Mouse (Mus musculus) embryonic facial prominence, embryonic 14.5 days (tissue): ENCODE measurements around the gene Rad51b. TPM values are rescaled to one million over a fixed set of nuclear protein-coding genes. Genes with fewer than 3 reads are reported as not detected.

Source experiments
- ATAC-seq: fragments of 200-750 bp; cut with Nextera tagmentation; 2 replicates; pipeline ENCODE4 v1.8.0; 2017; ENCODE audit warnings: low read depth, moderate number of reproducible peaks, moderate TSS enrichment
- DNase-seq: peaks from one replicate; pipeline ENCODE4 v3.0.0-alpha.2; 2015; ENCODE audit warnings: low spot score
- H3K27ac ChIP-seq: fragments of 300-500 bp; sonication (generic); replicated peaks from 2 replicates; pipeline ENCODE4 v1.5.1; 2014; ENCODE audit warnings: low read depth, mild to moderate bottlenecking, low read length, moderate library complexity
- H3K27me3 ChIP-seq: fragments of 300-500 bp; sonication (generic); replicated peaks from 2 replicates; pipeline ENCODE4 v1.6.1; 2014; ENCODE audit warnings: low read length; ENCODE audit not compliant: control insufficient read depth, insufficient read depth
- H3K36me3 ChIP-seq: fragments of 300-500 bp; sonication (generic); 2 replicates; pipeline ENCODE4 v1.6.1; 2014; ENCODE audit warnings: low read length, mixed read lengths; ENCODE audit not compliant: control insufficient read depth, insufficient read depth
- H3K4me1 ChIP-seq: fragments of 300-500 bp; sonication (generic); 2 replicates; pipeline ENCODE4 v1.6.1; 2014; ENCODE audit warnings: antibody characterized with exemption, low read length; ENCODE audit not compliant: control insufficient read depth, insufficient read depth
- H3K4me2 ChIP-seq: fragments of 300-500 bp; sonication (generic); 2 replicates; pipeline ENCODE4 v1.6.1; 2014; ENCODE audit warnings: low read depth, mild to moderate bottlenecking, low read length, moderate library complexity, mixed read lengths
- H3K4me3 ChIP-seq: fragments of 300-500 bp; sonication (generic); 2 replicates; pipeline ENCODE4 v1.5.1; 2014; ENCODE audit warnings: low read depth, mild to moderate bottlenecking, low read length
- H3K9ac ChIP-seq: fragments of 300-500 bp; sonication (generic); 2 replicates; pipeline ENCODE4 v1.6.1; 2014; ENCODE audit warnings: low read depth, mild to moderate bottlenecking, low read length, moderate library complexity, mixed read lengths
- H3K9me3 ChIP-seq: fragments of 300-500 bp; sonication (generic); 2 replicates; pipeline ENCODE4 v1.6.1; 2016; ENCODE audit warnings: low read length; ENCODE audit not compliant: control insufficient read depth
- WGBS: fragments of 180-500 bp; shearing (Covaris S2); extraction: QIAGEN DNeasy Blood & Tissue Kit; methylation state at CpG from one replicate; pipeline ENCODE4 v1.1.7; 2014; 5-methylcytosine and 5-hydroxymethylcytosine counted together
- polyA plus RNA-seq: library from polyadenylated mRNA; unstranded; fragments of >200 nt; fragmentation: Nextera tagmentation; extraction: Ambion mirVana; gene quantifications from 2 replicates; pipeline ENCODE4 v1.2.1, GENCODE M21; 2014

Gene Rad51b
- polyA plus RNA-seq: 5.1 and 5.3 TPM in 2 replicates

GRCm38 (mm10) chr12:79297121-79297576 lies at the start of gene Rad51b:
Gene Rad51b (plus strand): TSS chr12:79297282.
- under 1% methylated on average over 21 of the region's 21 CpGs for WGBS
- Histone ChIP-seq H3K4me2 (peak within 1 kb of the TSS; percentile 59), H3K4me1 (peaks cover 6% of the 10 kb centered on the region; the same call in 1 of the 2 replicates)

GRCm38 (mm10) chr12:79248110-79248509 lies 49.0 kb upstream of the Rad51b start:
- no peak overlapping the region for H3K4me3 ChIP-seq
- no peaks in the 10 kb centered on the region for H3K27me3 ChIP-seq
- H3K4me2 ChIP-seq: no peak overlapping the region
- no peak for ATAC-seq
- peaks cover 83% of the 10 kb centered on the region for H3K36me3 ChIP-seq
- H3K4me1 ChIP-seq: no peaks in the 10 kb centered on the region
- no peak overlapping the region for H3K27ac ChIP-seq
- no peak overlapping the region for H3K9ac ChIP-seq
- 82% methylated on average over 3 of the region's 3 CpGs for WGBS
- DNase-seq: no peak
- H3K9me3 ChIP-seq: no peaks in the 10 kb centered on the region

More at GRCm38 (mm10) chr12:79297121-79297576, at the start of gene Rad51b:
- Histone ChIP-seq H3K27ac (peak within 1 kb of the TSS; percentile 77), H3K27me3 (no peaks in the 10 kb centered on the region), H3K36me3 (no peaks in the 10 kb centered on the region), H3K9ac (peak within 1 kb of the TSS; percentile 70), H3K9me3 (no peaks in the 10 kb centered on the region), H3K4me3 (peak within 1 kb of the TSS; percentile 59)
- ATAC-seq (peak; percentile 74), DNase-seq (peak; percentile 97)

GRCm38 (mm10) chr12:79253294-79254053 lies 43.6 kb upstream of the Rad51b start:
- H3K4me2 ChIP-seq: no peak overlapping the region
- no peak overlapping the region for H3K27ac ChIP-seq
- H3K4me1 ChIP-seq: no peaks in the 10 kb centered on the region
- no peaks in the 10 kb centered on the region for H3K9me3 ChIP-seq
- DNase-seq (no peak), ATAC-seq (no peak)
- no peaks in the 10 kb centered on the region for H3K27me3 ChIP-seq
- no peak overlapping the region for H3K4me3 ChIP-seq
- H3K36me3 ChIP-seq: peaks cover 82% of the 10 kb centered on the region
- no peak overlapping the region for H3K9ac ChIP-seq
- WGBS: 90% methylated on average over 9 of the region's 9 CpGs

- ATAC-seq (no peak), DNase-seq (no peak)
- Histone ChIP-seq H3K4me3 (no peak overlapping the region), H3K27me3 (no peaks in the 10 kb centered on the region), H3K9me3 (no peaks in the 10 kb centered on the region), H3K36me3 (peaks cover 74% of the 10 kb centered on the region), H3K4me1 (no peaks in the 10 kb centered on the region), H3K27ac (no peak overlapping the region), H3K9ac (no peak overlapping the region), H3K4me2 (no peak overlapping the region)
- WGBS: 92% methylated on average over 10 of the region's 10 CpGs
These were observed 42.1 kb upstream of the Rad51b start for GRCm38 (mm10) chr12:79254975-79255374.

- 86% methylated on average over 2 of the region's 2 CpGs for WGBS
- no peaks in the 10 kb centered on the region for H3K4me1 ChIP-seq
- H3K27ac ChIP-seq: no peak overlapping the region
- peaks cover 74% of the 10 kb centered on the region for H3K36me3 ChIP-seq
- H3K9me3 ChIP-seq: no peaks in the 10 kb centered on the region
- no peak overlapping the region for H3K9ac ChIP-seq
- H3K4me2 ChIP-seq: no peak overlapping the region
- no peak overlapping the region for H3K4me3 ChIP-seq
- DNase-seq (no peak), ATAC-seq (no peak)
- H3K27me3 ChIP-seq: no peaks in the 10 kb centered on the region
These were observed 36.9 kb upstream of the Rad51b start for GRCm38 (mm10) chr12:79260154-79260553.

- Histone ChIP-seq H3K27me3 (no peaks in the 10 kb centered on the region), H3K9me3 (no peaks in the 10 kb centered on the region), H3K4me1 (no peaks in the 10 kb centered on the region), H3K9ac (no peak overlapping the region), H3K36me3 (peaks cover 76% of the 10 kb centered on the region), H3K4me3 (no peak overlapping the region), H3K4me2 (no peak overlapping the region), H3K27ac (no peak overlapping the region)
- WGBS: 43% methylated on average over 5 of the region's 5 CpGs
- DNase-seq (peak; percentile 16), ATAC-seq (no peak)
These were observed 36.0 kb upstream of the Rad51b start for GRCm38 (mm10) chr12:79261035-79261434.

GRCm38 (mm10) chr12:79272604-79273003 lies 24.5 kb upstream of the Rad51b start:
- no peak overlapping the region for H3K4me2 ChIP-seq
- no peaks in the 10 kb centered on the region for H3K9me3 ChIP-seq
- DNase-seq: no peak
- H3K4me3 ChIP-seq: no peak overlapping the region
- H3K36me3 ChIP-seq: peaks cover 90% of the 10 kb centered on the region
- WGBS: 86% methylated on average over 4 of the region's 4 CpGs
- H3K27me3 ChIP-seq: no peaks in the 10 kb centered on the region
- H3K9ac ChIP-seq: no peak overlapping the region
- H3K27ac ChIP-seq: no peak overlapping the region
- H3K4me1 ChIP-seq: no peaks in the 10 kb centered on the region
- no peak for ATAC-seq

GRCm38 (mm10) chr12:79279513-79280115 lies 17.5 kb upstream of the Rad51b start:
- no peaks in the 10 kb centered on the region for H3K27me3 ChIP-seq
- ATAC-seq (no peak), DNase-seq (no peak)
- no peak overlapping the region for H3K27ac ChIP-seq
- H3K4me3 ChIP-seq: no peak overlapping the region
- peaks cover 89% of the 10 kb centered on the region for H3K36me3 ChIP-seq
- H3K9me3 ChIP-seq: no peaks in the 10 kb centered on the region
- no peak overlapping the region for H3K9ac ChIP-seq
- no peaks in the 10 kb centered on the region for H3K4me1 ChIP-seq
- 87% methylated on average over 13 of the region's 13 CpGs for WGBS
- no peak overlapping the region for H3K4me2 ChIP-seq
